Mouse (Mus musculus) CD4-positive helper T cell, adult 2 months (primary cell): ENCODE data around the gene Gm49396.

Source experiments
- DNase-seq: peaks from one replicate; pipeline ENCODE4 v3.0.0-alpha.2; 2012; ENCODE audit warnings: low read depth, missing footprints, low spot score

Gene Gm49396

GRCm38 (mm10) chr7:30552102-30553020 lies 10.8 kb upstream of the Gm49396 start, which contains the start of the genes Hspb6 and Proser3:
Hspb6 (plus strand) TSS chr7:30552178.
Proser3 (minus strand) TSS chr7:30552299.
- peak; percentile 99 for DNase-seq

DNA sequence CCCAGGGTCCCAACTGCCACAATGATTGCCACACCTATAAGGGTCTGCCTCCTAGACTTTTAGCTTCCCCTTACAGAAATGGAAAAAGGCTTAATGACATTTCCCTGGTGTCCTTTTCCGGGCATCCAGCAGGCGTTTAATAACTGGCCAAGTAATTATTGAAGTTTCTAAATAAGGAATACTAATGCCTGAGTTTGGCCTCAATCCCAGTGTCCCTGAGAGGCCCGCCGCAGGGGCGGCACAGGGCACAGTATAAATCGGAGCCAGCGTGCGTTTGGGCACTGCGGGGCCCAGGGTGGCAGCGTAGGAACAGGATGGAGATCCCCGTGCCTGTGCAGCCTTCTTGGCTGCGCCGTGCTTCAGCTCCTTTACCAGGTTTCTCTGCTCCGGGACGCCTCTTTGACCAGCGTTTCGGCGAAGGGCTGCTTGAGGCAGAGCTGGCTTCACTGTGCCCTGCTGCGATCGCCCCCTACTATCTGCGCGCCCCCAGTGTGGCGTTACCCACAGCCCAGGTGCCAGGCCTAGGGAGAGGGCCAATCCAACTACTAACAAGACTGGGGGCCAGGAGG lies 10.0 kb upstream of the Gm49396 start:
- DNase-seq, result peak; percentile 34

- no peak for DNase-seq
Measured at GRCm38 (mm10) chr7:30553810-30554584, 9.1 kb upstream of the Gm49396 start.

DNA sequence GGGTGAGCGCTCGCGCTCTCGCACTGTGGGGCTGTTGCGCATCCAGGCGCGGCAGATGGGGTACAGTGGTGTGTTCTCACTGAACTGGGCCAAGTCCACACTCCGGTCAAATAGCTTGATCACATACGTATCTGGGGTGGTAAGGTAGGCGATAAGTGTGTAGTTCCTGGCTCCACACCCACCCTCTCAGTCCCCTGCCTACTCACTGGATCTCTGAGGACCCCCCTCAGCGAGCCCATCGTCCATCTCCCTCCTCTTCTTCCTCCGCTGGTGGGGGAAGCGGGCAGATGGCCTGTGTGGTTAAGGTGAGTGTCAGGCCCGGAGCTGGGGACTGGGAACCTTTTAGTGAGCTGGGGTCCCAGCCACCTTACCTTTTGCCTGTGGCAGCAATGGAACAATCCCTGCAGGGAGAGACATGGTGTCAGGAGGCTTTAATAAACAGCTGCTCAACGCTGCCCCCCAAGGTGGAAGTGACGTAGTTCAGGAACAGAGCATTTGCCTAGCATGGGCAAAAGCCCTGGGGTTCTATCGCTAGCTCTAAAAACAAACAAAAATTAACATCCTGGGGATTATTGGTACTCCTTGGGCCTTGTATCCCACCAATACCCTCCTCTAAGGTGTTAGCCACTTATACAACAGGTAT lies 6.1 kb upstream of the Gm49396 start:
- DNase-seq, result no peak

- DNase-seq, result no peak
Measured at GRCm38 (mm10) chr7:30557901-30558514, 5.1 kb upstream of the Gm49396 start.

- no peak for DNase-seq
Measured at GRCm38 (mm10) chr7:30558656-30559442, 4.3 kb upstream of the Gm49396 start.

- peak; percentile 93 for DNase-seq
Measured at GRCm38 (mm10) chr7:30559443-30559954, 3.6 kb upstream of the Gm49396 start, which contains the start of gene Lin37. Lin37 (minus strand) TSS chr7:30559838.

- DNase-seq, result no peak
Measured at GRCm38 (mm10) chr7:30560296-30560695, 2.8 kb upstream of the Gm49396 start.

- DNase-seq, result no peak
Measured at GRCm38 (mm10) chr7:30562526-30563116, 523 bp upstream of the Gm49396 start.

GRCm38 (mm10) chr7:30563906-30564280 lies 749 bp downstream of the Gm49396 start:
- peak; percentile 89 for DNase-seq

DNA sequence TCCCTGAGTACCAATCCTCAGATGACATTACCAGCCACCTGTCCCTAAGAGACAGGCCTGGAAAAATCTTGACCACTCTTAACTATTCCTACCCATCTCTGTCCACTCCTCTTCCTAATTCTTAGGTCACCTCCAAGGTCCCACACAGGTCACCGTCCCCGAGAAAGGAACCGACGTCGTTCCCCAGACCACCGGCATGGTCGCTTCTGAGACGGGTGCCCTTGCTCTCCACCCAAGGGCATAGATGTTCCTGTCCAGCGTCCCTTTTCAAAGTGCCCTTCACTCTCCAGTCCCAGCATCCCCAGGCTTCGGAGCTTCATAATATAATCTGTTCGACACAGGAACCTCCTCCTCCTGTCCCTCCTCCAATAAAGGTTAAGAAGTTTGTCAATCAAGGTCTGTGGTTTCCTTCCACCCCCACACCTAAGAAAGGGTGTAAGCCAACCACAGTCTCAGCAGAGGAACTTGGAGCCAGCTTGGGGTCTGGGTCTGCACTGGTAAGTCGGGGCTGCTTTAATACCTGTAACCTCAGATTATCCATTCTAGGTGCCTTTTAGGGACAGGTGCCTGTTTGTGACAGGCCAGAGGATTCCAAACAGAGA lies 1.9 kb downstream of the Gm49396 start, which contains the start of gene Igflr1:
TSS of gene Igflr1 (plus strand) at position 458 of the 602 bp plus-strand sequence.
- peak; percentile 69 for DNase-seq

DNA sequence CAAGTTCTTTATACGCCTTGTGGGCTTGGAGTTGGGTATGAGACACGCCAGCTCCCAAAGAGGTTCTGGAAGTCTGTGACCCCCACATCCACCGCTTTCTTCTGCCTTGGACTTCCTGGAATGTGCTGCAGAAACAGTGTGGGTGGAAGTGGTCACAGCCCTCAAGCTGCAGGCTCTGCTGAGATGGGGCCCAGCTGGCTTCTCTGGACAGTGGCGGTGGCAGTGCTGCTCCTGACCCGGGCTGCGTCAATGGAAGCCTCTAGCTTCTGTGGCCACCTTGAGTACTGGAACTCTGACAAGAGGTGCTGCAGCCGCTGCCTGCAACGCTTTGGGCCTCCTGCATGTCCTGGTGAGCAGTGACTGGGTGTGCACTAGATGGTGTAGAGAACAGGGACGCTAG lies 2.9 kb downstream of the Gm49396 start:
- no peak for DNase-seq

DNA sequence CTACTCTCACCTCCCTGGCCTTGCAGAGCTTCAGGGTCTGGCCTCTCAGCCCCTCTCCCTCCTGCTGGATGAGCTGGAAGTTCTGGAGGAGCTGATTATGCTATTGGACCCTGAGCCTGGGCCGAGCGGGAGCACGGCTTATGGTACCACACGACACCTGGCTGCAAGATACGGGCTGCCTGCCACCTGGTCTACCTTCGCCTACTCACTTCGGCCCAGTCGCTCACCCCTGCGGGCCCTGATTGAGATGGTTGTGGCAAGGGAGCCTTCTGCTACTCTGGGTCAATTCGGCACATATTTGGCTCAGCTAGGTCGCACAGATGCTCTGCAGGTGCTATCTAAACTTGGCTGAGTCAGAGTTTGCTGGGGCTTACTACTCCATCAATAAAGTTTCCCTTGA lies 4.4 kb downstream of the Gm49396 start:
- DNase-seq, result no peak

GRCm38 (mm10) chr7:30572389-30572788 lies 9.2 kb downstream of the Gm49396 start:
- no peak for DNase-seq

DNA sequence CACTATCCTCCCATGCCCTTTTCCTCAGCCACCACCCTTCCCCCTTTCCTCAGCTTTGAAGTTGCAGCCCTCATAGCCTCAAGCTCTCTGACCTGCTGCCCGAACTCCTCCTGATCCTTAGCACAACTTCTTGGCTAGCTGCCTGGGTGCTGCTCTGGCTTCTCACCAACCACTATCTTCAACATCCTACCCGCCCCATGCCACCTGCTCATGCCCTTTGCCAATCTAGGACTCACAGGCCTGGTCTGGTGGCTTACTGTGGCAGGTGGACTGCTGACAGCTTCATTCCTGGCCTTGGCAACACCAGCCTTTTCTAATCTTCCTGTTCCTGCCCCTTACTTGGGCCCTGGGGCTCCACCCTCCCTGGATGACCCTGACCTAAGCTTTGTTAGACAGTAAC lies 9.8 kb downstream of the Gm49396 start:
- no peak for DNase-seq

GRCm38 (mm10) chr7:30579950-30580349 lies 16.8 kb downstream of the Gm49396 start:
- DNase-seq, result no peak

DNA sequence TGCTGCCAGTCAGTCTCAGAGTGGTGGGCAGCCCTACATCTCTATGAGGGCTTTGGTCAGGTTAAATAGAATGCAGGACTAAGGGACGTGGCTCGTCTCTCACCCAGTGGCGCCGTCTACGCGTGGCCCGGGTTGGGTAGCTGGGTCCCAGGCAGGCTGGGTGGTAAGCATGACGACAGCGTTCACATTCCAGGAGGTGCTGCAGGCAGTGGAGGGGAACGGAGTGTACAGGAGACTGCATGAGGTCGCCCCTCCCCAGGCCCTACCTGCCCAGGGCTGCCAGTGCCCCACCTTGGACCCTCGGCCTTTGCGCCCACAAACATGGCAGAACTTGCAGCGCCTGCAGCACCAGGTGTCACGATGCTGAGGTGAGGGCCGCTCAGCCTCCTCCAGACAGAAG lies 18.4 kb downstream of the Gm49396 start:
- DNase-seq, result no peak

DNA sequence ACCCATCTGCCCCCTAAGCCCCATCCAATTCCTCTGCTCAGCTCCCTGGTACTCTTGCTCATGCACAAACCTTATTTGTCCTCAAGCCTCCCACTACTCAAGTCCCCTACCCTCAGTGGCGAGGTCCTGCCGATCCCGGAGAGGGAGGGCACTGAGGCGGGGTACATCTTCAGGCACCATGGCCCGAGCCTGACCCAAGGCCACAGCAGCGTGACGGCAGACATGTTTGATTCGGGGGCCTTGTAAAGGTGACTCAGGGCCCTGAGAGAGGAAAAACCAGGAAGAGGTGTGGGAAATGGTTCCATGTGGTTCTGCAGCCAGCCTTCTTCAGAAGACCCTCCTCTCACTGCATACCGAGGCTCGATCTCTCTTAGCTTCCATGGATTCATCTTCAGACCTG lies 21.2 kb downstream of the Gm49396 start:
- no peak for DNase-seq

- no peak for DNase-seq
Measured at GRCm38 (mm10) chr7:30585170-30585569, 22.0 kb downstream of the Gm49396 start.
